Mouse (Mus musculus): ENCODE data around the gene Psme2. TPM values are rescaled to one million over a fixed set of nuclear protein-coding genes. Genes with fewer than 3 reads are reported as not detected.

The Psme2 gene
- polyA plus RNA-seq, 1 experiment, result 78.2 TPM

DNA sequence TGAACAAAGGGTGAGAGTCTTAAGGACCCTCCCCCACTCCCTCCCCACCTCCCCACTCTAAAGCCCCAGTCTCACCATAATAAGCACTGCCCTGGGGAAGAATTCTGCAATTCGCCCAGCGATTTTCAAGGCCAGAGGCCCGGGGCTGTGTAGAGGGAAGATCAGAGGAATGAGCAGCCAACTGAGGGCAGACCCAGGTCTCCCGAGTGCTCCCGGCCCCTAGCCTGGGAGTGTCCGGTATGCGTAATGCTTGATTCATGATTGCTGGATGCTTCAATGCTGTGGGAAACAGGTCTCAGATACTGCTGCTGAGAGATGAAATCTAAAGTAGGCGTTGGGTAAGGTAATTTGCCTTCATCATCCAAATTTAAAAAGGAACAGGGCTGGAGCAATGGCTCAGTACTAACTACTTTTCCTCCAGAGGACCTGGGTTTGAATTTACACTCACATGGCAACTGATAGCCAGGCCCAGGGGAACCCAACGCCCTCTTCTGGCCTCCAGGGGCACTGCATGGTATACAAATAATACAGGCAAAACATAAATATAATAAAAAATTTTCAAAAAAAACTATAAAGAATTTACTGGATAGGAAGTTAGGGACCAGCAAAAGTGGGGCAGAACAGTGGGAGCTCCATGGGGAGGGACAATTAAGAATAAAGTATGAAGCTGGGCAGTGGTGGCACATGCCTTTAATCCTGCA, 8.8 kb downstream of the Psme2 start:
- TF ChIP-seq FLI1 (IDR thresholded peaks at IDR 0.05; ENCODE audit: low read length), result no peak
- TF ChIP-seq GATA1 (IDR thresholded peaks at IDR 0.05; ENCODE audit: borderline replicate concordance, low read length), result no peak
- peaks cover 59% of the 10 kb centered on the region for H3K4me1 ChIP-seq
- H3K9me3 ChIP-seq, result no peaks in the 10 kb centered on the region
- no peaks in the 10 kb centered on the region for H3K27me3 ChIP-seq (replicated peaks)
- no peak overlapping the region for H3K4me3 ChIP-seq (replicated peaks)
- H3K36me3 ChIP-seq (replicated peaks; ENCODE audit: low read length), result peaks cover 38% of the 10 kb centered on the region

DNA sequence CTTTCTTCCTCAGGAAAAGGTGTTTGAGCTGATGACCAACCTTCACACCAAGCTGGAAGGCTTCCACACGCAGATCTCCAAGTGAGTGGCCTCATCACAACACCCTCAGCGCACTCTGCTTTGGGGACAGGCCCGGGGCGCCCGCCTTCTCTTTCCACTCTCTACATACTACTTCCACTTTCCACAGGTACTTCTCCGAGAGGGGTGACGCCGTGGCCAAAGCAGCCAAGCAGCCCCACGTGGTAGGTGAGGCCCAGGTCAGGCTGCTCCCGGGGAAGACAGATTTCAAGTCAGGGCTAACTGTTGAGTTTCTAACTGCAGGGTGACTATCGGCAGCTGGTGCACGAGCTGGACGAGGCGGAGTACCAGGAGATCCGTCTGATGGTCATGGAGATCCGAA, 10.2 kb downstream of the Psme2 start:
- Histone ChIP-seq H3K9me3 (no peaks in the 10 kb centered on the region), H3K4me3 (replicated peaks) (no peak overlapping the region), H3K36me3 (replicated peaks; ENCODE audit: low read length) (peaks cover 36% of the 10 kb centered on the region), H3K4me1 (peaks cover 58% of the 10 kb centered on the region), H3K27me3 (replicated peaks) (no peaks in the 10 kb centered on the region)
- no peak for TF ChIP-seq FLI1 (IDR thresholded peaks at IDR 0.05; ENCODE audit: low read length)
- TF ChIP-seq GATA1 (IDR thresholded peaks at IDR 0.05; ENCODE audit: borderline replicate concordance, low read length), result no peak

DNA sequence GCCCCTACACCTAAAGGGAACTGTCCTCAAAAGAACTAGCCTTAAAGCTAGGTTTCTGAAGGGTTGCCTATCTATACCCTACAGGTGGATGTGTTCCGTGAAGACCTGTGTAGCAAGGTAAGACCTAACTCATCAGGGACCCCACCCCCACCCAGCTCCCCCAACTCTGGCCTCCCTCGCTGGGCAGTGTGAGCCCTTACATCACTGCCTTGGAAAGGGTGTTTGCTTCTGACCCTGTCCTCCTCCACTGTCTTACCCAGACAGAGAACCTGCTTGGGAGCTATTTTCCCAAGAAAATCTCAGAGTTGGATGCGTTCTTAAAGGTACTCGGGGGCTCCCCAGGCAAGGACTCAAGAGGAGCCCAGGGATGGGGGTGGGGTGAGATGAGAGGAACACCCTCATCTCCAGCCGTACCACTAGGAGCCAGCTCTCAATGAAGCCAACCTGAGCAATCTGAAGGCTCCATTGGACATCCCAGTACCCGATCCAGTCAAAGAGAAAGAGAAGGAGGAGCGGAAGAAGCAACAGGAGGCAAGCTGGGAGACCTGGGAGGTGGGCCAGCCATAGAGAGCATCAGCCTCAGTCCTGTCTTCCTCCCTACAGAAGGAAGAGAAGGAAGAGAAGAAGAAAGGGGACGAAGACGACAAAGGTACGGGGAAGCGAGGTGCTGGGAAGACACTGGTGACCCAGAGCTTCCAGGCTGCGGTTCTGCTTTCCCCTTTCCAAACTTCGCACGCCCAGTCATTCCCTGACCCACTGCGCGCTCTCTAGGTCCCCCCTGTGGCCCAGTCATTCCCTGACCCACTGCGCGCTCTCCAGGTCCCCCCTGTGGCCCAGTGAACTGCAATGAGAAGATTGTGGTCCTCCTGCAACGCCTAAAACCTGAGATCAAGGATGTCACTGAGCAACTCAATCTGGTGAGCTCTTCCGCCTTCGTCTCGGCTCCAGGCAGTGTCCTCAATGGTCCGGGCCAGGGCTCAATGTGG, 11.1 kb downstream of the Psme2 start:
- Histone ChIP-seq H3K27me3 (replicated peaks) (no peaks in the 10 kb centered on the region), H3K4me1 (peaks cover 55% of the 10 kb centered on the region), H3K36me3 (replicated peaks; ENCODE audit: low read length) (peaks cover 36% of the 10 kb centered on the region), H3K9me3 (no peaks in the 10 kb centered on the region), H3K4me3 (replicated peaks) (no peak overlapping the region)
- no peak for TF ChIP-seq GATA1 (IDR thresholded peaks at IDR 0.05; ENCODE audit: borderline replicate concordance, low read length)
- TF ChIP-seq FLI1 (IDR thresholded peaks at IDR 0.05; ENCODE audit: low read length), result no peak

DNA sequence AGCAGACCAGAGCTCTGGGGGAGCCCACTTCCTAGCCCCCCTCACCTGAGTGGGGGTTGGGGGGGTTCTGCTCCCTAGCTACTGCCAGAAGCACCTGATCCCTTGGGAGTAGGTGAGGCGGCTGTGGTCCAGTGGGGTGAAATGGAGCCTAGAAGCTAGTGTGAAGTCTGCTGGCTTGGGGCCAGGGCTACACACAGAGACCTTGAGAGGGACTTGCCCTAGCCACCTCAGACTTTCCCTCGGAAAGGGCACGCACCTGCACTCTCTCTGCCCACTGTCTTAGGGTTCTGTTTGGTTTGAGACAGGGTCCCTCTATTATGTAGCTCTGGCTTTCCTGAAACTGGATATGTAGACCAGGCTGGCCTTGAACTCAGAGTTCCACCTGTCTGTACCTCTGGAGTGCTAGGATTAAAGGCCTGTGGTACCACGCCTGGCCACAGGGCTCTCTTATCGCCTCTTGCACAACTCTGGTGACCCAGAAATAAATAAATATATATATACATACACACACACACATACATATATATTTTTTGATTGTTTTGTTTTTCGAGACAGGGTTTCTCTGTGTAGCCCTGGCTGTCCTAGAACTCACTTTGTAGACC, 12.1 kb downstream of the Psme2 start:
- Histone ChIP-seq H3K27me3 (replicated peaks) (no peaks in the 10 kb centered on the region), H3K4me1 (peaks cover 47% of the 10 kb centered on the region), H3K9me3 (no peaks in the 10 kb centered on the region), H3K36me3 (replicated peaks; ENCODE audit: low read length) (peaks cover 36% of the 10 kb centered on the region), H3K4me3 (replicated peaks) (peak overlapping the region; percentile 96)
- TF ChIP-seq GATA1 (IDR thresholded peaks at IDR 0.05; ENCODE audit: borderline replicate concordance, low read length) (no peak), FLI1 (IDR thresholded peaks at IDR 0.05; ENCODE audit: low read length) (no peak)

DNA sequence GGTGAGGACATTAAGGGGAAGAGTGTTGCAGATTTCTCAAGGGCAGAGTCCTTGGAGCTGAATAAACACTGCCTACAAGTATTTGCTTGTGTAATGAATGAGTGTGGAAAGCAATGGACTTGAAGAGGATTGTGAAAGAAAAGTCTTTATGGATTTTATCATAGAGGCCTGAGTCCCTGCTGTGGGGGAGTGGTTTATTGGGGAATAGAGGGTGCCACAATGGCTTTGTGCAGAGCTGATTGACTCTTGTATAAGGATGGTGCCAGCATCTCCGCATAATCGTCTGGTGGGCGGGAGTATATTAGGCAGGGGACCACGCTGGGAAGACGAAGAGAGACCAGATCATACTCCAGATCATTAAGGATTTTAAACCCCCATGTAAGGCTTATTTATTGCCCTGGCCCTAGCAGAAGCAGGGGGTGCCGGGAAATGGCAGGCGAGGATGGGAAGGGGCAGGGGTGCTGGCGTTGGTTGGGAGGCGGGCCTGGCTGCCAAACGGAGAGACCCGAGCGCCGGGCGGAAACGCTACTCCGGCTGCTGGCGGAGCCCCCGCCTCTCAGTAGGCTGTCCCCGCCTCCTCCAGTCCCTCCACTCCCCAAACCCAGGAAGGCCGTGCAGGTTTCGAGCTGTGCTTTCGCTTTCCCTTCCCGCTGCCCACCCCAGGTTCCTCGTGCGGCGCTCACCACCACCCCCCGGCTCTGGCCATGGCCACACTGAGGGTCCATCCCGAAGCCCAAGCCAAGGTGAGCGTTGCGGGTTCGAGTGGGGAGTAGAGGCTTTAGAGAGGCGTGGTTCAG, 12.8 kb downstream of the Psme2 start, which contains the start of gene Psme1:
Psme1 (plus strand) TSS at position 253 of the 797 bp plus-strand sequence.
- H3K4me1 ChIP-seq, result peaks cover 47% of the 10 kb centered on the region
- no peaks in the 10 kb centered on the region for H3K9me3 ChIP-seq
- peaks cover 33% of the 10 kb centered on the region for H3K36me3 ChIP-seq (replicated peaks; ENCODE audit: low read length)
- TF ChIP-seq GATA1 (IDR thresholded peaks at IDR 0.05; ENCODE audit: borderline replicate concordance, low read length) (no peak), FLI1 (IDR thresholded peaks at IDR 0.05; ENCODE audit: low read length) (no peak)
- peak within 1 kb of the TSS; percentile 96 for H3K4me3 ChIP-seq (replicated peaks)
- no peaks in the 10 kb centered on the region for H3K27me3 ChIP-seq (replicated peaks)

DNA sequence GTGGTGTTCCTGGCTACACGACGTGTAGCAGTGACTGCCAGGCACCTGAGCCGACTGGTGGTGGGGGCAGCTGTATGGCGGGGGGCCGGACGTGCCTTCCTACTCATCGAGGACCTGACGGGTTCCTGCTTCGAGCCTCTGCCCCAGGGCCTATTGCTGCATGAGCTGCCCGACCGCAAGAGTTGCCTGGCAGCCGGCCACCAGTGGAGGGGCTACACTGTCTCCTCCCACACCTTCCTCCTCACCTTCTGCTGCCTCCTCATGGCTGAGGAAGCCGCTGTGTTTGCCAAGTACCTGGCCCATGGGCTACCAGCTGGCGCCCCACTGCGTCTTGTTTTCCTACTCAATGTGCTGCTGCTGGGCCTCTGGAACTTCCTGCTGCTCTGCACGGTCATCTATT, 14.5 kb downstream of the Psme2 start:
- Histone ChIP-seq H3K36me3 (replicated peaks; ENCODE audit: low read length) (peaks cover 22% of the 10 kb centered on the region), H3K4me3 (replicated peaks) (no peak overlapping the region), H3K9me3 (no peaks in the 10 kb centered on the region), H3K27me3 (replicated peaks) (no peaks in the 10 kb centered on the region), H3K4me1 (peaks cover 58% of the 10 kb centered on the region)
- no peak for TF ChIP-seq GATA1 (IDR thresholded peaks at IDR 0.05; ENCODE audit: borderline replicate concordance, low read length)
- TF ChIP-seq FLI1 (IDR thresholded peaks at IDR 0.05; ENCODE audit: low read length), result no peak

DNA sequence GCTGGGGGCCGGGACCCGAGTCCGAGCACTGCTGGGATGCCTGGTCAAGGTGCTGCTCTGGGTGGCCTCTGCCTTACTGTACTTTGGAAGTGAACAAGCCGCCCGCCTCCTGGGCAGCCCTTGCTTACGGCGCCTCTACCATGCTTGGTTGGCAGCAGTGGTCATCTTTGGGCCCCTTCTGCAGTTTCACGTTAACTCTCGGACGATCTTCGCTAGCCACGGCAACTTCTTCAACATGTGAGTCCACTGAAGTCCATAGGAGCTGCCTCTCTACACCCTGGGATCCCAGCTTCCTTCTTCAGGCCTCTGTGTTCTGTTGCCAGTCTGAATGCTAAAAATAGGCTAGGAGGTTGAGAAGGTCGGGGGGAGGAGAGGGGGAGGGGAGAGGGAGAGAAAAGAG, 15.2 kb downstream of the Psme2 start:
- no peaks in the 10 kb centered on the region for H3K27me3 ChIP-seq (replicated peaks)
- peaks cover 59% of the 10 kb centered on the region for H3K4me1 ChIP-seq
- H3K9me3 ChIP-seq, result no peaks in the 10 kb centered on the region
- peaks cover 17% of the 10 kb centered on the region for H3K36me3 ChIP-seq (replicated peaks; ENCODE audit: low read length)
- H3K4me3 ChIP-seq (replicated peaks), result no peak overlapping the region
- TF ChIP-seq FLI1 (IDR thresholded peaks at IDR 0.05; ENCODE audit: low read length) (no peak), GATA1 (IDR thresholded peaks at IDR 0.05; ENCODE audit: borderline replicate concordance, low read length) (no peak)

DNA sequence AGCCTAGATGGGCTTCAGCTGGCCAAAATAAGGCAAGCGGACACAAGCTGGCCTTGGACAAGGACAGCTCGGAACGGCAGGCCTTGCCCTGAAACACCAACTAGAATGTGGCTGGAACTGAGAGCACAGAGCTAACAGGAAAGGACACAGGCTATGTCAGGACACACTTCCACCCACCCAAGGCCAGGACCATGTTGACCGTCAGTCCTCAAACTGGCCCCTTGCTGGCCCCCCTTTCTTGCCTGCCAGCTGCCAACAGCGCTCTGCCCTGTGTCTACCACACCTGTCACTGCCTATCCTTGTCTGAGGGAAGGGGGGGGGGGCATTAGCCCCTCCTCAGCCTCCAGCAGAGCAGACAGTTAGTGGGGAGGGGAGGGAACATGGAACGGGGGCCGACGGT, 15.6 kb downstream of the Psme2 start, which contains the start of gene Fitm1:
Fitm1 (plus strand) TSS at position 316 of the 400 bp plus-strand sequence.
- Histone ChIP-seq H3K36me3 (replicated peaks; ENCODE audit: low read length) (peaks cover 14% of the 10 kb centered on the region), H3K4me1 (peaks cover 58% of the 10 kb centered on the region), H3K9me3 (no peaks in the 10 kb centered on the region), H3K4me3 (replicated peaks) (no peak within 1 kb of the TSS), H3K27me3 (replicated peaks) (no peaks in the 10 kb centered on the region)
- TF ChIP-seq FLI1 (IDR thresholded peaks at IDR 0.05; ENCODE audit: low read length) (no peak), GATA1 (IDR thresholded peaks at IDR 0.05; ENCODE audit: borderline replicate concordance, low read length) (no peak)

DNA sequence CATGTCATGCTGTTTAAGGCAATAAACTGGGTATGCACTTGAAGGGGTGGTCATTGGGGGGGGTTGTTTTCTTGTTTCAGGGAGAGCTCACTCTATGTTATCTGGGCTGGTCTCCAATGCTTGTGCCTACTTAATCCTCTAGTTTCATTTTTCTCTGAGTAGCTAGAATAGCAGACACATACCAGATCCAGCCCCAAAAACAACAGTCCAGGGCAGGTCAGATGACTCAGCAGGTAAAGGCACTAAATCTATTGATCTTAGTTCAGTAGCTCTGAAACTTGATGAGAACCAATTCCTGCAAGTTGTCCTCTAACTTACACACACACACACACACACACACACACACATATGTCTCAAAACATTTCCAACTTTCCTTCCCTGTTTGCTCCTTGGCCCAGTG, 19.2 kb downstream of the Psme2 start:
- H3K27me3 ChIP-seq (replicated peaks), result no peaks in the 10 kb centered on the region
- no peak overlapping the region for H3K4me3 ChIP-seq (replicated peaks)
- H3K36me3 ChIP-seq (replicated peaks; ENCODE audit: low read length), result peaks cover 37% of the 10 kb centered on the region
- TF ChIP-seq GATA1 (IDR thresholded peaks at IDR 0.05; ENCODE audit: borderline replicate concordance, low read length) (no peak), FLI1 (IDR thresholded peaks at IDR 0.05; ENCODE audit: low read length) (no peak)
- no peaks in the 10 kb centered on the region for H3K9me3 ChIP-seq
- peaks cover 32% of the 10 kb centered on the region for H3K4me1 ChIP-seq

Measured in megakaryocyte, embryonic 14.5 days (primary cell).